Mouse (Mus musculus) kidney, adult 11 months (tissue): Measurements from ENCODE around the gene Foxn1.

Experiments used
- DNase-seq: peaks from one replicate; pipeline ENCODE4 v3.0.0; 2022

The Foxn1 gene

DNA sequence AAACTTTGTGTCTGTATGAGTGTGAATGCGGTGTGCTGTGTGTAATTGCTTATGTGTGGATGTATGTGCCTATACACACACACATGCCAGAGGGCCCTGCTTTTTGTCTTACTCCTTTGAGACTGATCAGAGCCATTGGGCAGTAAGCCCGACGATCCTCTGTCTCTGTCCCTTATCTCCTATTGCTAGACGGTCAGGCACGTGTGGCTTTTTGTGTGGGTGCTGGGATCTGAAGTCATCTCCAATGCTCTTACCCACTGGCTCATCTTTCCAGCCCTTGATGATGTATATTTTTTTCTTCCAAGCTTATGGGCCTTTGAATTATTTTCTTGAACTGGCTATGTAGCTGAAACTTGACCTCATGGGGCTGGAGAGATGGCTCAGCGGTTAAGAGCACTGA lies 31.5 kb downstream of the Foxn1 start:
- no peak for DNase-seq

- no peak for DNase-seq
Measured at GRCm38 (mm10) chr11:78353081-78353480, 33.3 kb downstream of the Foxn1 start.

GRCm38 (mm10) chr11:78349441-78350358 lies 36.7 kb downstream of the Foxn1 start:
- no peak for DNase-seq

DNA sequence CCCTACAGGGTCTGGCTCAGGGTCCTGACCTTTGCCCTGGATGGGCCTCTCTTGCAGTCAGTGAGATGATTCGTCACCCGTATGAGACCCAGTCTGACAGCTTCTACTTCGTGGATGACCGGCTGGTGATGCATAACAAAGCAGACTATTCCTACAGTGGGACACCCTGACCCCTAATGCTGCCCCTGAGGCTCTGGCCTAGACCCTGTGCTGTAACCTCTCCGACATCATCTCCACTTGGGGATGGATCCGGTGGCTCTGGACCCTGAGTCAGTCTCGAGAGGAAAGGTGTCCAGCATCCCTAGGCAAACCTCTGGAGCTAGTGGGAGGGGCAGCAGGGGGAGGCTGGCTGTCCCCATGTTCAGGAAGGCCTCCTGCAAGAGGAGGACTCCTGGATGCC lies 37.9 kb downstream of the Foxn1 start:
- DNase-seq, result no peak

- DNase-seq, result no peak
Measured at GRCm38 (mm10) chr11:78347908-78348307, 38.5 kb downstream of the Foxn1 start.

- DNase-seq, result peak; percentile 60
Measured at GRCm38 (mm10) chr11:78347070-78347754, 39.1 kb downstream of the Foxn1 start.

DNA sequence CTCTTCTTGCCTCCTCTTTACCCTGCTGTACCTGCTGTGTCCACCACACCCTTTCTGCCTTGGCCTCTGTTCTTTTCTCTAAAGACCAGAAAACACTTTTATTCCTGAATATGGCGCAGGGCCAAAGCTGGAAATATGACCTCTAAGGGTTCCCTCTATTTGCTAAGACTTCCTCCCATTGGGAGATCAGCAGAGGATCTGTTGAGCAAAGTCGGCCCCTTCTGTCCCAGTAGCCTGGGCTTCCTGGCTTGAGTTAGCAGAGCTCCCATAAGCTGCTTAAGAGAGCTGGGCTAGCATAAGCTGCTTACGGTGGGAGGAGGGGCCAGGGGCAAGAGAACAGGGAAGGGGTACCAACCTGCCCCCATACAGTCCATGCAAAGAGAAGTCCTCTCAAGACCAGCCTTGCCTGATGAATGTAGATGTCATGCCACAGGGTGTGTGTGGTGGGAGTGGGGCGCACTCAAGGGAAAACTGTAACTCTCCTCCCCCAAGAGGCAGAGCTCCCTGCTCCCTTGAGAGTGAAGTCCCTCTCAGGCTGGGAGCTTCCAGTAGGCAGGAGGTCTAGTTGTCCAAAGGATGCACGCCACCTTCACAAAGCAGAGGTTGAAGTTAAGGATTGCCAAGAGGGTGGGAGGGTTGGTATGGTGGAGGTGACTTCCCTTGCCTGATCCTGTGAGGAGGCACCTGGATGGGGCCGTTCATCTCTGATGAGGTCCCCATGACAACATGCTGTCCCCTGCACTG lies 39.9 kb downstream of the Foxn1 start:
- DNase-seq, result no peak

GRCm38 (mm10) chr11:78345801-78346200 lies 40.6 kb downstream of the Foxn1 start:
- no peak for DNase-seq

- no peak for DNase-seq
Measured at GRCm38 (mm10) chr11:78344890-78345715, 41.3 kb downstream of the Foxn1 start.

GRCm38 (mm10) chr11:78344328-78344889 lies 41.9 kb downstream of the Foxn1 start:
- no peak for DNase-seq

DNA sequence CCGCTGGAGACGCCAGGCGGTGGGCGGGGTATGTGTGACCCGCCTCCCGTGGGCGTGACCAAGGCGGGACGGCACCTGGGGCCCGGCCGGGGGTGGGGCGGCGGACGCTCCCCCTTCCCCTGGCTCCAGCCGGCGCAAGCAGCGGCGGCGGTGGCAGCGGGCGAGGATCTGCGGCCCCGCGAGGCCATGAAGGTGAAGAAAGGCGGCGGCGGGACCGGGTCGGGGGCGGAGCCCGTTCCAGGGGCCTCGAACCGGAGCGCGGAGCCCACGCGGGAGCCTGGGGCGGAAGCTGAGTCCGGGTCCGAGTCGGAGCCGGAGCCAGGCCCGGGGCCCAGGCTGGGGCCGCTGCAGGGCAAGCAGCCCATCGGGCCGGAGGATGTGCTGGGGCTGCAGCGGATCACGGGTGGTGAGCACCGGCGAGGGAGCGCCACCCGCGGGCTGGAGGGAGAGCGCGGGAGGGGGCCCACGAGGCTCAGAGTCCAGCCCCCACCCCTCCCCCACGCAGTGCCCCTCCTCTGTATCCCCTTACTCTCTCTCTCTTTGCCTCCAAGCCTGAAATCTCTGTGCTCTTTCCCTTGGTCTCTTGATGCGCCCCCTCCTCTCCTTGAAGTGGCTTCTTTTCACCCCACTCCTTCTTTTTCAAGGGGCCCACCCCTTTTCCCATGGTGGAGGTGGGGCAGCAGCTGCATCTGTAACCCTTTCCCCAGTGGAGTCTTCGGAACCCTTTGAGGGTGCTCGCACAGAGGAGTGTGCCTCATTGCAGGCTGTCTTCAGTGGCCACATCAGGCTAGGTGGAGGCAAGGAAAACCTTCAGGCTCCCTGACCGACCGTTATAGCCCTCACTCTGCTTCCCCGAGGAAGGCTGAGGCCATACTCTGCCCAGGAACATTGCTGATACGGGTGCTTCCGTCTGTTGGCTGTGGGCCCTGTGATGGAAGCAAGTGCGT lies 42.7 kb downstream of the Foxn1 start, which contains the start of gene Unc119:
Gene Unc119 (plus strand): TSS at position 102 of the 947 bp plus-strand sequence.
- peak; percentile 64 for DNase-seq

- DNase-seq, result no peak
Measured at GRCm38 (mm10) chr11:78341702-78342101, 44.7 kb downstream of the Foxn1 start.

GRCm38 (mm10) chr11:78337040-78337439 lies 49.3 kb downstream of the Foxn1 start:
- DNase-seq, result no peak

DNA sequence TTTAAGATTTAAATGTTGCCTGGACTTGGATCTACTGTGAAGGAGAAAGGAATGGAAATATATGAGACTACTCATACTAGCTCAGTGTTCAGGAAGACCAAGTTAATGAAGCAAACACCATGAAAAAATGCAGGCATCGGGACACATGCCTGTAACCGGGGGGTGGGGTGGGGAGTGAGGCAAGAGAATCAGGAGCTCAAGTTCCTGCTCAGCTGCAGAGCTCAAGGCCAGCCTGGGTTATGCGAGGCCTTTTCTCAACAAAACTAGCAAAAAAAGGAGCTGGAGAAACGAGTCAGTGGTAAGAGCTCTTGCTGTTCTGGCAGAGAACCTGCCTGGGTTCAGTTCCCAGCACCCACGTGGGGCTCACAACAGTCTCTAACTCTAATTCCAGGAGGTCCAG lies 52.4 kb downstream of the Foxn1 start:
- DNase-seq, result no peak

DNA sequence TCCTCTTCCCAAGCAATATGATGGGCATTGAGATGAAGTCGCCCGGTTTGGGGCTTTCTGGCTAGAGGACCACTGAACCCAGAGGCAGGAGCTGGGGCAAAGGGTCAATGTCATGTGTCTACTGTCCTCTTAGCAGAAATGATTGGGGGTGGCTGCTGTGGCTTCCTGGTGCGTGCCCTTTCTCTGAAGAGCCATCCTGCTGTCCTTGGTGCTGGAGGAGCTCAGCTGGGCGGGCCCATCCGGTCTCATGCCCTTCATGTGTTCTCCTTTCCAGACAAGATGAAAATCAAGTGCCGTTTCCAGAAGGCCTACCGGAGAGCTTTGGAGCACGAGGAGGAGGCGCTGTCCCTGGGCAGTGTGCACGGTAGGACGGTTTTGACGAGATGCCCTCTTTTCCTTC lies 53.7 kb downstream of the Foxn1 start:
- no peak for DNase-seq

GRCm38 (mm10) chr11:78328512-78329056 lies 57.8 kb downstream of the Foxn1 start:
- DNase-seq, result no peak

GRCm38 (mm10) chr11:78327634-78328511 lies 58.5 kb downstream of the Foxn1 start, which contains the start of gene Pigs:
TSS of gene Pigs (plus strand) at chr11:78328415.
- peak; percentile 97 for DNase-seq

- DNase-seq, result no peak
Measured at GRCm38 (mm10) chr11:78327215-78327614, 59.1 kb downstream of the Foxn1 start.

DNA sequence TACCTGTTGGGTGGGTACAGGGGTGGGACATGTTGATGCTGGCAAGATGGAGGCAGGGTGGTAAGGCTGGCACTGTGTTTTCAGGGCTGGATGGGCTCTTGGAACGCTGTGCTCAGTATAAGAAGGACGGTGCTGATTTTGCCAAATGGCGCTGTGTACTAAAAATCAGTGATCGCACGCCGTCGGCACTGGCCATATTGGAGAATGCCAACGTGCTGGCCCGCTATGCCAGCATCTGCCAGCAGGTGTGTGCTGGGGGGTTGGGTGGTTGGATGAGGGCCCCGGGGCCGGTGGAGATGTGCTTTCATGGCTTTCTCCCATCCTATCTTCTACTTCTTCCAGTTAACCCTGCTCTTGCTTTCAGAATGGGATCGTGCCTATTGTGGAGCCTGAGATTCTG lies 61.4 kb downstream of the Foxn1 start:
- no peak for DNase-seq
